Mouse (Mus musculus): ENCODE measurements around the gene Ciita. TPM values are rescaled to one million over a fixed set of nuclear protein-coding genes. Genes with fewer than 3 reads are reported as not detected.

Gene Ciita
- polyA plus RNA-seq, 1 experiment from 2014 or later, result 0.46 TPM

GRCm38 (mm10) chr16:10446573-10447263 lies 33.1 kb upstream of the Ciita start:
- peak overlapping the region; percentile 87 for H3K9ac ChIP-seq (ENCODE audit: low read depth, low read length)
- peak overlapping the region; percentile 82 for H3K27ac ChIP-seq (ENCODE audit: low read depth, low read length)
- H3K27me3 ChIP-seq (replicated peaks; ENCODE audit: control insufficient read depth, insufficient read depth, low read length), result no peaks in the 10 kb centered on the region
- no peaks in the 10 kb centered on the region for H3K36me3 ChIP-seq (ENCODE audit: control insufficient read depth, insufficient read depth, low read length)
- H3K4me3 ChIP-seq (ENCODE audit: low read length), result peak overlapping the region; percentile 67
- H3K4me2 ChIP-seq (ENCODE audit: low read length), result peak overlapping the region; percentile 83
- 17% methylated on average over 13 of the region's 13 CpGs for WGBS
- ATAC-seq, result peak; percentile 84
- H3K4me1 ChIP-seq (ENCODE audit: control insufficient read depth, insufficient read depth, low read depth, low read length), result peaks cover 28% of the 10 kb centered on the region
- no peaks in the 10 kb centered on the region for H3K9me3 ChIP-seq (ENCODE audit: control insufficient read depth, low read length)

- peak; percentile 97 for ATAC-seq
- peak within 1 kb of the TSS; percentile 67 for H3K4me3 ChIP-seq (ENCODE audit: low read length)
- no peaks in the 10 kb centered on the region for H3K9me3 ChIP-seq (ENCODE audit: control insufficient read depth, low read length)
- H3K27ac ChIP-seq (ENCODE audit: low read depth, low read length), result peak within 1 kb of the TSS; percentile 82
- H3K36me3 ChIP-seq (ENCODE audit: control insufficient read depth, insufficient read depth, low read length), result no peaks in the 10 kb centered on the region
- peaks cover 28% of the 10 kb centered on the region for H3K4me1 ChIP-seq (ENCODE audit: control insufficient read depth, insufficient read depth, low read depth, low read length)
- H3K9ac ChIP-seq (ENCODE audit: low read depth, low read length), result peak within 1 kb of the TSS; percentile 87
- H3K27me3 ChIP-seq (replicated peaks; ENCODE audit: control insufficient read depth, insufficient read depth, low read length), result no peaks in the 10 kb centered on the region
- WGBS, result under 1% methylated on average over 12 of the region's 12 CpGs
- peak within 1 kb of the TSS; percentile 83 for H3K4me2 ChIP-seq (ENCODE audit: low read length)
Measured at GRCm38 (mm10) chr16:10447264-10447594, 32.6 kb upstream of the Ciita start, which contains the start of gene Tvp23a. Gene Tvp23a (minus strand): TSS chr16:10447362.

GRCm38 (mm10) chr16:10447781-10448180 lies 32.1 kb upstream of the Ciita start:
- Histone ChIP-seq H3K4me3 (ENCODE audit: low read length) (peak overlapping the region; percentile 67), H3K36me3 (ENCODE audit: control insufficient read depth, insufficient read depth, low read length) (no peaks in the 10 kb centered on the region), H3K9ac (ENCODE audit: low read depth, low read length) (peak overlapping the region; percentile 87), H3K27me3 (replicated peaks; ENCODE audit: control insufficient read depth, insufficient read depth, low read length) (no peaks in the 10 kb centered on the region), H3K9me3 (ENCODE audit: control insufficient read depth, low read length) (no peaks in the 10 kb centered on the region), H3K4me2 (ENCODE audit: low read length) (peak overlapping the region; percentile 83), H3K4me1 (ENCODE audit: control insufficient read depth, insufficient read depth, low read depth, low read length) (peaks cover 23% of the 10 kb centered on the region), H3K27ac (ENCODE audit: low read depth, low read length) (0 out of 2 replicates have a peak overlapping the region, but pooled peaks have one; percentile 6)
- WGBS, result 75% methylated on average over 2 of the region's 2 CpGs
- no peak for ATAC-seq

GRCm38 (mm10) chr16:10448931-10449330 lies 30.9 kb upstream of the Ciita start:
- Histone ChIP-seq H3K4me3 (ENCODE audit: low read length) (no peak overlapping the region), H3K27ac (ENCODE audit: low read depth, low read length) (no peak overlapping the region), H3K36me3 (ENCODE audit: control insufficient read depth, insufficient read depth, low read length) (no peaks in the 10 kb centered on the region), H3K9me3 (ENCODE audit: control insufficient read depth, low read length) (no peaks in the 10 kb centered on the region), H3K4me2 (ENCODE audit: low read length) (no peak overlapping the region), H3K27me3 (replicated peaks; ENCODE audit: control insufficient read depth, insufficient read depth, low read length) (no peaks in the 10 kb centered on the region), H3K9ac (ENCODE audit: low read depth, low read length) (no peak overlapping the region), H3K4me1 (ENCODE audit: control insufficient read depth, insufficient read depth, low read depth, low read length) (peaks cover 19% of the 10 kb centered on the region)
- no peak for ATAC-seq
- WGBS, result 87% methylated on average over 9 of the region's 9 CpGs

- H3K4me2 ChIP-seq (ENCODE audit: low read length), result no peak overlapping the region
- no peaks in the 10 kb centered on the region for H3K9me3 ChIP-seq (ENCODE audit: control insufficient read depth, low read length)
- H3K27me3 ChIP-seq (replicated peaks; ENCODE audit: control insufficient read depth, insufficient read depth, low read length), result no peaks in the 10 kb centered on the region
- H3K4me3 ChIP-seq (ENCODE audit: low read length), result no peak overlapping the region
- 88% methylated on average over 2 of the region's 2 CpGs for WGBS
- H3K36me3 ChIP-seq (ENCODE audit: control insufficient read depth, insufficient read depth, low read length), result no peaks in the 10 kb centered on the region
- peaks cover 5% of the 10 kb centered on the region for H3K4me1 ChIP-seq (ENCODE audit: control insufficient read depth, insufficient read depth, low read depth, low read length)
- ATAC-seq, result no peak
- H3K9ac ChIP-seq (ENCODE audit: low read depth, low read length), result no peak overlapping the region
- no peak overlapping the region for H3K27ac ChIP-seq (ENCODE audit: low read depth, low read length)
Measured at GRCm38 (mm10) chr16:10451906-10452305, 28.0 kb upstream of the Ciita start.

GRCm38 (mm10) chr16:10452445-10452896 lies 27.4 kb upstream of the Ciita start:
- no peaks in the 10 kb centered on the region for H3K36me3 ChIP-seq (ENCODE audit: control insufficient read depth, insufficient read depth, low read length)
- H3K27me3 ChIP-seq (replicated peaks; ENCODE audit: control insufficient read depth, insufficient read depth, low read length), result no peaks in the 10 kb centered on the region
- H3K27ac ChIP-seq (ENCODE audit: low read depth, low read length), result no peak overlapping the region
- peak; percentile 94 for ATAC-seq
- H3K4me2 ChIP-seq (ENCODE audit: low read length), result no peak overlapping the region
- H3K9ac ChIP-seq (ENCODE audit: low read depth, low read length), result no peak overlapping the region
- no peak overlapping the region for H3K4me3 ChIP-seq (ENCODE audit: low read length)
- H3K9me3 ChIP-seq (ENCODE audit: control insufficient read depth, low read length), result no peaks in the 10 kb centered on the region
- whole genome bisulfite sequencing, result 56% methylated on average over 8 of the region's 8 CpGs
- peaks cover 5% of the 10 kb centered on the region for H3K4me1 ChIP-seq (ENCODE audit: control insufficient read depth, insufficient read depth, low read depth, low read length)

GRCm38 (mm10) chr16:10453872-10454582 lies 25.8 kb upstream of the Ciita start:
- Histone ChIP-seq H3K4me1 (ENCODE audit: control insufficient read depth, insufficient read depth, low read depth, low read length) (no peaks in the 10 kb centered on the region), H3K9me3 (ENCODE audit: control insufficient read depth, low read length) (no peaks in the 10 kb centered on the region), H3K27me3 (replicated peaks; ENCODE audit: control insufficient read depth, insufficient read depth, low read length) (no peaks in the 10 kb centered on the region), H3K9ac (ENCODE audit: low read depth, low read length) (no peak overlapping the region), H3K4me3 (ENCODE audit: low read length) (no peak overlapping the region), H3K36me3 (ENCODE audit: control insufficient read depth, insufficient read depth, low read length) (no peaks in the 10 kb centered on the region), H3K27ac (ENCODE audit: low read depth, low read length) (no peak overlapping the region), H3K4me2 (ENCODE audit: low read length) (no peak overlapping the region)
- 79% methylated on average over 6 of the region's 6 CpGs for WGBS
- ATAC-seq, result no peak

- no peaks in the 10 kb centered on the region for H3K36me3 ChIP-seq (ENCODE audit: control insufficient read depth, insufficient read depth, low read length)
- H3K4me2 ChIP-seq (ENCODE audit: low read length), result no peak overlapping the region
- ATAC-seq, result no peak
- no peaks in the 10 kb centered on the region for H3K27me3 ChIP-seq (replicated peaks; ENCODE audit: control insufficient read depth, insufficient read depth, low read length)
- WGBS, result 39% methylated on average over 3 of the region's 3 CpGs
- H3K4me1 ChIP-seq (ENCODE audit: control insufficient read depth, insufficient read depth, low read depth, low read length), result no peaks in the 10 kb centered on the region
- no peak overlapping the region for H3K4me3 ChIP-seq (ENCODE audit: low read length)
- no peaks in the 10 kb centered on the region for H3K9me3 ChIP-seq (ENCODE audit: control insufficient read depth, low read length)
- no peak overlapping the region for H3K9ac ChIP-seq (ENCODE audit: low read depth, low read length)
- H3K27ac ChIP-seq (ENCODE audit: low read depth, low read length), result no peak overlapping the region
Measured at GRCm38 (mm10) chr16:10454583-10454974, 25.3 kb upstream of the Ciita start.

GRCm38 (mm10) chr16:10460188-10460587 lies 19.7 kb upstream of the Ciita start:
- H3K4me3 ChIP-seq (ENCODE audit: low read length), result no peak overlapping the region
- H3K9me3 ChIP-seq (ENCODE audit: control insufficient read depth, low read length), result no peaks in the 10 kb centered on the region
- no peak for ATAC-seq
- WGBS, result 82% methylated on average over 2 of the region's 2 CpGs
- no peaks in the 10 kb centered on the region for H3K27me3 ChIP-seq (replicated peaks; ENCODE audit: control insufficient read depth, insufficient read depth, low read length)
- no peaks in the 10 kb centered on the region for H3K36me3 ChIP-seq (ENCODE audit: control insufficient read depth, insufficient read depth, low read length)
- no peak overlapping the region for H3K9ac ChIP-seq (ENCODE audit: low read depth, low read length)
- H3K27ac ChIP-seq (ENCODE audit: low read depth, low read length), result no peak overlapping the region
- no peak overlapping the region for H3K4me2 ChIP-seq (ENCODE audit: low read length)
- H3K4me1 ChIP-seq (ENCODE audit: control insufficient read depth, insufficient read depth, low read depth, low read length), result no peaks in the 10 kb centered on the region

Data from hindbrain, embryonic 16.5 days (tissue).